Mouse (Mus musculus) adrenal gland, postnatal 4 days (tissue): ENCODE measurements around the gene Agbl5. TPM values are rescaled to one million over a fixed set of nuclear protein-coding genes. Genes with fewer than 3 reads are reported as not detected.

Source experiments
- DNase-seq, 2 experiments: peaks; one replicate each; pipeline ENCODE4 v3.0.0; 2021 to 2022; ENCODE audit warnings: low spot score in 2 of 2, mixed read lengths in 2 of 2
- total RNA-seq, 2 experiments: library from RNA; stranded (reverse); gene quantifications; 2 replicates each; pipeline ENCODE4 v1.2.3; 2021

The Agbl5 gene
- total RNA-seq, 2 experiments from 2014 or later: 26.8 to 30.6 TPM

GRCm38 (mm10) chr5:30919831-30920614 is 31.5 kb downstream of the Agbl5 start:
- no peak for DNase-seq

- DNase-seq: no peak
Measured at GRCm38 (mm10) chr5:30920621-30921020, 32.1 kb downstream of the Agbl5 start.

GRCm38 (mm10) chr5:30921256-30922033 is 33.0 kb downstream of the Agbl5 start, which contains the start of gene Khk:
Khk (plus strand) TSS chr5:30921431.
- peak; percentile 83 to 93 for DNase-seq

DNA sequence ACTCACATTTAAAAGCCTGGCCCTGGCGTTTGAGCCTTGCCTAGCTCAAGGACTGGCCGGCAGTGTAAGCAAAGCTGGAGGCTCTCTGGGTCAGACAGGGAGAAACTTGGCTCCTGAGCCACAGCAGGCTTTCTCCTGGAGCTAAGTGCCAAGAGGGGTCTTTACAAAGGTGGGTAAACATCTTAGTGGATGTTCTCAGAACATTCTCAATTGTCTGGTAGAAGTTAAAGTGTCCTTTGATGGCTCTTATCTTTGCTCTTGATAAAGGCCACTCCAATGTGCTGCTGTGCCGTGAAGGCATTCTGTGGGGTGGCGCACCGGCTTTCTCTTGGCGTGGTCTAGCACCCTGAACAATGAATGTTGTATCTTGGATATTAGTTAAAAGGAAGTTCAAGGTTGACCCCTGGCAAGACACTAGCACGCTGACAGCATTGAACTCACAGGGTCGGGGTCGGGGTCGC is 34.1 kb downstream of the Agbl5 start:
- no peak for DNase-seq

DNA sequence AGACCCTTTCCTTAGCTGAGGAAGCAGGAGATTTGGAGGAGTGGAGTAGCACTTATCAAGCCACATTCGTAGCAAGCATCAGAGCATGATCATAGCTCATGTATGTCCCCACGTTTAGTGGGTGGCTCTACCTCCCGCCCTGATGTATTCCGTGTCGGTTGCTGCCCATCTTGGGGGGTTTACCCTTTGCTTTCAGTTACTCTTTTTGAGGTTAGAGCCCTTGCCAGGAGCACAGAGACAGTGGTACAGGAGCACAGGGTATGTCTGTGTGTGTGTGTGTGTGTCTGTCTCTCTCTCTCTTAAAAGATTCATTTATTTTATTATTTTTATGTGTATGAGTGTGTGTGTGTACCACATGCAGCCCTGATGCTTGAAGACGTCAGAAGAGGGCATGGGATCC is 34.6 kb downstream of the Agbl5 start:
- DNase-seq: no peak

DNA sequence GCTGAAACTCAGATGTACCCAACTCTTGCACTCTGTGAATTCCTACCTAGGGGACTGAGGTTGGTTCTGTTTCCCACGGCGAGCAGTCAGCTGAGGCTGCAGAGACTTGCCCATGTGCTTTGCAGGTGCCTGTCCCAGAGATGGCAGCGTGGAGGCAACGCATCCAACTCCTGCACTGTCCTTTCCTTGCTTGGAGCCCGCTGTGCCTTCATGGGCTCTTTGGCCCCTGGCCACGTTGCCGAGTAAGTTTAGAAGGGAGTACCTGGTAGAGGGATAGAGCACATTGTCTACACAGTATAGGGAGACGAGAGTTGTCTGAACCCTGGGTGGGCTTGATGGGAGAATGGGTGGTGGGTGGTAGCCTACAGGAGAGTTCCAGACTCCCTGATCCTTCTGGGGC is 36.1 kb downstream of the Agbl5 start:
- DNase-seq: no peak

GRCm38 (mm10) chr5:30925217-30925616 is 36.7 kb downstream of the Agbl5 start:
- DNase-seq: no peak

DNA sequence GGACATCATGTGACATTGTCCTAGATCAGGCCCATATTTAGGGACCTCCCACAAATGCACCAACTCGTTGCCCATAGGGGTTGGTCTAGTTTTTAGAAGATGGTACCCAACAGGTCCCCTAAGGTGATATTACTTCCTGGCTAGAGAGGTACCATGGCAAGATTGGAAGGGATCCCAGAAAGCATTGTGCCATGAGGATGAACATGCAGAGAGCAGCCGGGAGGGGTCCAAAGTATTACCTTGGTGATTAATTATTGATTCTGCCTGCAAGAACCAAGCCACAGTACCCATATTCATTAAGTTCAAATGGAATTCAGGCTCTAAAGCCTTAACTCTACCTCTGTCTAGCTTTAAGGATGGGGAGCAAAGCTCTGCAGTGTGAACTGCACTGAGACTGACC is 37.6 kb downstream of the Agbl5 start:
- no peak for DNase-seq

DNA sequence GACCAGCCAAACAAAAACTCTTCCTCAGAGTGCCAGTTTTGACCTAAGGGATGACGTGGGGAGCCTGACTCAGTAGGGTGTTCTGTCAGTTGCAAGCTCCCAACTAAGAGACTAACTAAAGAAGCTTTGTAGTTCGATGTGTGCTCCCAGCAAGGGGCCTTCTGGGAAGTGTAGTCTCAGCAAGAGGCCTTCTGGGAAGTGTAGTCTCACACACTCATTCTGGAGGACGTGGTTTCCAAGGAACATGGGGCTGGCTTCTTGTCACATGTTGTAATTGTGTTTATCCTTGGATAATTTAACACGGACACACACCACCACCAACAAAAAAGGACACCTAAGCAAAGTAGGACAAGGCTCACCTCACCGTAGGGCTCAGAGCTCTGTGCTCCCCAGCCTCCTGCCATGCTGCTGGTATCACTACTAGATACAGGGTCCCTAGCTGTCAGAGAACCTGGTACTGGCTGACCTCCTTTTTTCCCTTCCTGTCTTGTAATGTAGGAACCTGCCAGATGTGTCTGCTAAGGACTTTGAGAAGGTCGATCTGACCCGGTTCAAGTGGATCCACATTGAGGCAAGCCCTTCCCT is 39.5 kb downstream of the Agbl5 start:
- no peak for DNase-seq

DNA sequence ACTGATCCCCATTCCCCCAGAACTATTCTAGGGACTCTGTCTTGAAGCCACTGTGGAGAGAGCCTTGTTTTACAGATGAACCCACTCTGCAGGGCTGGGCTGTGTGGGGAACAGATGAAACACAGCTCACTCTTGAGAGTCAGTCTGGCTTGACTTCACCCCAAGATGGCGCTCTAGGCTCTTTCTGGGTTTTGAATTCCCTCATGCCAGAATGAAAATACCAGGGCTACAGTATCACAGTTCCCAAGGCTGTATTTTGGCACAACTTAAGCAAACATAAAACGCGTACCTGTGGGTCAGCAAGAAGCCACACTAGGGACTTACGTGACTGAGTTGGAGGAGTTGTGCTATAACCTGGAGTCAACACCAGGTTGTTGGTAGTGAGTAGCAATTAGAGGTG is 41.6 kb downstream of the Agbl5 start:
- DNase-seq: peak in 1 of 2 experiments; percentile 58

GRCm38 (mm10) chr5:30930846-30931245 is 42.4 kb downstream of the Agbl5 start:
- DNase-seq: no peak

DNA sequence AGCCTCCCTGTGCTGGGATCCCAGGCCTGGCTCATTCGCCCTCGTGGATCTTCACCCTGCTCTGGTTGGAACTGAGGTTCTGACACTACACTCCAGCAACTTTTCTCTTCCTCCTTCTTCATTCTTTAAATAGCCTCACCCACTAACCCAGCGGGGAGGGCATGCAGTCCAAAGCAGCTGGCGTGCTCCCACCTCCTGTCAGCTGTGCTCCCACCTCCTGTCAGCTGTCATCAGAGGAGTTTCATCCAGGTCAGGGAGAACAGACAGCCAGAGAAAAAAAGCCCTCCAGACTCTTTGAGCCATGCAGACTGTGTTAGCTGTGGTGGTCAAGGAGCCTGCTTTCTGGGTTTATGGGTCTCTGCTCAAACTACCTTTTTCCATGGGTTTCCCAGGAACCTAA is 42.9 kb downstream of the Agbl5 start:
- DNase-seq: no peak

DNA sequence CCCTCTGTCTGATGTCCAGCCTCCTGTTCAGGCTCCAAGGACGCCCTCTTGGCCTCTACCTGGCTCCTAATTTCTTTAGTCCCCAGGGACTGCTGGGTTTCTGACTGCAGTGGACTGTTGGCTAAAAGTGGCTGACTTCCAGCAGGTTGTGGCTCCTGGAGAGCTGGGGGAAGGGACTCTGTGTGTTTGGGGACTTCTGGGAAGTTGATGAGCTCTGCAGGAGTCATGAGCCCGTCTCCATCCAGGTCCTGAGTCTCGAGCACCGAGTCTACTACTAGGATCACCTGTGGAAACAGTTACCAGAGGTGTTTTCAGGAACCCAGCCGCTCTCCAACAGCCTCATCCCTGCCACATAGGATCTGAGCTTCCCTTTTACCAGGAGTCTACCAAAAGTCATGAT is 45.2 kb downstream of the Agbl5 start:
- no peak for DNase-seq

- no peak for DNase-seq
Measured at GRCm38 (mm10) chr5:30934725-30935461, 46.4 kb downstream of the Agbl5 start.

GRCm38 (mm10) chr5:30943004-30943403 is 54.5 kb downstream of the Agbl5 start:
- no peak for DNase-seq

GRCm38 (mm10) chr5:30944344-30944743 is 55.9 kb downstream of the Agbl5 start:
- DNase-seq: no peak

GRCm38 (mm10) chr5:30944956-30945781 is 56.7 kb downstream of the Agbl5 start, which contains the start of gene Cgref1:
Cgref1 (minus strand) TSS chr5:30945591.
- DNase-seq: no peak

DNA sequence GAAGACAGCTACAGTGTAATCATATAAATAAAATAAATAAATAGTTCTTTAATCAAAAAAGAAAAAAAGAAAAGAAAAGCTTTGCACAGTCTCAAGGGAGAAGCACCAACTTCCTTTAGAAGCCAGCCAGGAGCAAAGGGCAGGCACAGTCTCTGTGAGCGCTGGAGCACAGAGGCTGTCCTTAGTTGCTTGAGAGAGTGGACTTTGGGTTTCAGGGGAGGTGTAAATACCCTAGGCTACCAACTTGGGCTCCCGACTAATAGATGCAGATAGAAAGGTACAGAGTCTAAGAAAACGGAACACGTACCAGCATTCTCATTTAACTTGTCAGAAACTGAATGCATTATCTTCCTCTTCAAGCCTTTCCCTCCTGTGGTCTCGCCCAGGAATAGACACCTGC is 60.1 kb downstream of the Agbl5 start:
- DNase-seq: no peak

DNA sequence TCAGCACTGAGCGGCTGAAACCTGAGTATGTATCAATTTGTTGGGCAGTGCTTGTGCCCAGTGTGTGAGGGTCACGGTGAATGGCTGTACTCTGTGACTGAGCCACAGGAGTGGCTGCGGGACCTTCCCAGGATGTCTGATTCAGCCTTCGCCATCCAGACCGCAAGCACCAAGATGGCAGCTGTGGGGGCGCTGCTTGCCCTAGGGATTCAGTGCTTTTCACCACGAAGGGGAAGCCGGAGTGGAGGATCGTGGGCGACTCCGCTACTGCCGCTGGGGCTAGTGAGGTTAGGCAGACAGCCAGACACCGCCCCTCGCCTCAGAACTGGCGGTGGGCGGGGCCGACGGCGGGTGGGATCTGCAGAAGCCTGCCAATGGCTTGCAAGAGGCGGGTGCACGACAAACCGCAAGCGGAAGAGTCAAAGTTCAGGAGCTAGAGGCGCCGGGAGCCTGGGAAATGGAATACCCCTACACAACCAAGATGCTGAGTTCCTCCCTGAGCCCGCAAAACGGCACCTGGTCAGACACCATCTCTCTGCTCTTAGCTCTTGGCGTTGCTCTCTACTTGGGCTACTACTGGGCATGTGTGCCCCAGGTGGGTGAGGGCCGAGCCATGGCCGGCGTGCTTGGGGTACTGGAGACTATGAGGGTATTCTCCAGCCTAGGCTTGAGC is 61.3 kb downstream of the Agbl5 start:
- DNase-seq: peak; percentile 72 to 83

GRCm38 (mm10) chr5:30950451-30950850 is 62.0 kb downstream of the Agbl5 start:
- DNase-seq: no peak
